Mouse (Mus musculus): ENCODE measurements around the gene Snai1. TPM values are rescaled to one million over a fixed set of nuclear protein-coding genes. Genes with fewer than 3 reads are reported as not detected.

The Snai1 gene
- polyA plus RNA-seq, 1 experiment from 2014 or later: 17.4 TPM

GRCm38 (mm10) chr2:167512365-167512764 is 25.6 kb upstream of the Snai1 start:
- Histone ChIP-seq H3K36me3 (ENCODE audit: control insufficient read depth, insufficient read depth, low read length) (peaks cover 100% of the 10 kb centered on the region), H3K9me3 (ENCODE audit: control insufficient read depth, low read length) (no peaks in the 10 kb centered on the region), H3K9ac (ENCODE audit: low read length) (no peak overlapping the region), H3K4me3 (ENCODE audit: low read depth, low read length) (no peak overlapping the region), H3K4me1 (replicated peaks; ENCODE audit: control insufficient read depth, insufficient read depth, low read length) (no peaks in the 10 kb centered on the region), H3K4me2 (ENCODE audit: low read length) (no peak overlapping the region), H3K27me3 (replicated peaks; ENCODE audit: control insufficient read depth, insufficient read depth, low read length) (no peaks in the 10 kb centered on the region), H3K27ac (ENCODE audit: low read depth) (no peak overlapping the region)
- ATAC-seq (replicated peaks; ENCODE audit: low FRiP score, low TSS enrichment, low read depth) (no peak), DNase-seq (ENCODE audit: low spot score) (no peak)
- 95% methylated on average over 9 of the region's 9 CpGs for WGBS

GRCm38 (mm10) chr2:167512970-167513369 is 25.0 kb upstream of the Snai1 start:
- no peak for ATAC-seq (replicated peaks; ENCODE audit: low FRiP score, low TSS enrichment, low read depth)
- Histone ChIP-seq H3K4me3 (ENCODE audit: low read depth, low read length) (no peak overlapping the region), H3K4me1 (replicated peaks; ENCODE audit: control insufficient read depth, insufficient read depth, low read length) (no peaks in the 10 kb centered on the region), H3K4me2 (ENCODE audit: low read length) (no peak overlapping the region), H3K27me3 (replicated peaks; ENCODE audit: control insufficient read depth, insufficient read depth, low read length) (no peaks in the 10 kb centered on the region), H3K9ac (ENCODE audit: low read length) (no peak overlapping the region), H3K27ac (ENCODE audit: low read depth) (no peak overlapping the region), H3K9me3 (ENCODE audit: control insufficient read depth, low read length) (no peaks in the 10 kb centered on the region), H3K36me3 (ENCODE audit: control insufficient read depth, insufficient read depth, low read length) (peaks cover 100% of the 10 kb centered on the region)
- WGBS: 97% methylated on average over 5 of the region's 5 CpGs
- DNase-seq (ENCODE audit: low spot score): no peak

- Histone ChIP-seq H3K9ac (ENCODE audit: low read length) (no peak overlapping the region), H3K4me2 (ENCODE audit: low read length) (no peak overlapping the region), H3K36me3 (ENCODE audit: control insufficient read depth, insufficient read depth, low read length) (peaks cover 90% of the 10 kb centered on the region), H3K9me3 (ENCODE audit: control insufficient read depth, low read length) (no peaks in the 10 kb centered on the region), H3K4me3 (ENCODE audit: low read depth, low read length) (no peak overlapping the region), H3K27me3 (replicated peaks; ENCODE audit: control insufficient read depth, insufficient read depth, low read length) (no peaks in the 10 kb centered on the region), H3K4me1 (replicated peaks; ENCODE audit: control insufficient read depth, insufficient read depth, low read length) (no peaks in the 10 kb centered on the region), H3K27ac (ENCODE audit: low read depth) (no peak overlapping the region)
- ATAC-seq (replicated peaks; ENCODE audit: low FRiP score, low TSS enrichment, low read depth) (no peak), DNase-seq (ENCODE audit: low spot score) (no peak)
- 94% methylated on average over 4 of the region's 4 CpGs for WGBS
Observed at GRCm38 (mm10) chr2:167514641-167515040, 23.4 kb upstream of the Snai1 start.

- WGBS: 89% methylated on average over 5 of the region's 5 CpGs
- H3K4me2 ChIP-seq (ENCODE audit: low read length): no peak overlapping the region
- peaks cover 80% of the 10 kb centered on the region for H3K36me3 ChIP-seq (ENCODE audit: control insufficient read depth, insufficient read depth, low read length)
- no peaks in the 10 kb centered on the region for H3K27me3 ChIP-seq (replicated peaks; ENCODE audit: control insufficient read depth, insufficient read depth, low read length)
- H3K4me1 ChIP-seq (replicated peaks; ENCODE audit: control insufficient read depth, insufficient read depth, low read length): no peaks in the 10 kb centered on the region
- no peak overlapping the region for H3K4me3 ChIP-seq (ENCODE audit: low read depth, low read length)
- no peak for ATAC-seq (replicated peaks; ENCODE audit: low FRiP score, low TSS enrichment, low read depth)
- no peak overlapping the region for H3K27ac ChIP-seq (ENCODE audit: low read depth)
- H3K9ac ChIP-seq (ENCODE audit: low read length): no peak overlapping the region
- no peaks in the 10 kb centered on the region for H3K9me3 ChIP-seq (ENCODE audit: control insufficient read depth, low read length)
- no peak for DNase-seq (ENCODE audit: low spot score)
Observed at GRCm38 (mm10) chr2:167515688-167516087, 22.3 kb upstream of the Snai1 start.

GRCm38 (mm10) chr2:167519606-167520252 is 18.3 kb upstream of the Snai1 start:
- no peak for ATAC-seq (replicated peaks; ENCODE audit: low FRiP score, low TSS enrichment, low read depth)
- Histone ChIP-seq H3K36me3 (ENCODE audit: control insufficient read depth, insufficient read depth, low read length) (peaks cover 39% of the 10 kb centered on the region), H3K9ac (ENCODE audit: low read length) (no peak overlapping the region), H3K27me3 (replicated peaks; ENCODE audit: control insufficient read depth, insufficient read depth, low read length) (no peaks in the 10 kb centered on the region), H3K4me1 (replicated peaks; ENCODE audit: control insufficient read depth, insufficient read depth, low read length) (no peaks in the 10 kb centered on the region), H3K27ac (ENCODE audit: low read depth) (no peak overlapping the region), H3K9me3 (ENCODE audit: control insufficient read depth, low read length) (no peaks in the 10 kb centered on the region), H3K4me3 (ENCODE audit: low read depth, low read length) (no peak overlapping the region), H3K4me2 (ENCODE audit: low read length) (no peak overlapping the region)
- DNase-seq (ENCODE audit: low spot score): no peak
- 76% methylated on average over 5 of the region's 5 CpGs for WGBS

- no peak overlapping the region for H3K4me2 ChIP-seq (ENCODE audit: low read length)
- no peak overlapping the region for H3K4me3 ChIP-seq (ENCODE audit: low read depth, low read length)
- H3K9ac ChIP-seq (ENCODE audit: low read length): no peak overlapping the region
- 8% methylated on average over 5 of the region's 5 CpGs for WGBS
- no peaks in the 10 kb centered on the region for H3K36me3 ChIP-seq (ENCODE audit: control insufficient read depth, insufficient read depth, low read length)
- no peaks in the 10 kb centered on the region for H3K9me3 ChIP-seq (ENCODE audit: control insufficient read depth, low read length)
- no peaks in the 10 kb centered on the region for H3K27me3 ChIP-seq (replicated peaks; ENCODE audit: control insufficient read depth, insufficient read depth, low read length)
- H3K4me1 ChIP-seq (replicated peaks; ENCODE audit: control insufficient read depth, insufficient read depth, low read length): no peaks in the 10 kb centered on the region
- DNase-seq (ENCODE audit: low spot score) (no peak), ATAC-seq (replicated peaks; ENCODE audit: low FRiP score, low TSS enrichment, low read depth) (no peak)
- no peak overlapping the region for H3K27ac ChIP-seq (ENCODE audit: low read depth)
Observed at GRCm38 (mm10) chr2:167528278-167528677, 9.7 kb upstream of the Snai1 start.

- DNase-seq (ENCODE audit: low spot score): no peak
- Histone ChIP-seq H3K4me1 (replicated peaks; ENCODE audit: control insufficient read depth, insufficient read depth, low read length) (no peaks in the 10 kb centered on the region), H3K27me3 (replicated peaks; ENCODE audit: control insufficient read depth, insufficient read depth, low read length) (no peaks in the 10 kb centered on the region), H3K9ac (ENCODE audit: low read length) (no peak overlapping the region), H3K4me3 (ENCODE audit: low read depth, low read length) (no peak overlapping the region), H3K36me3 (ENCODE audit: control insufficient read depth, insufficient read depth, low read length) (no peaks in the 10 kb centered on the region), H3K9me3 (ENCODE audit: control insufficient read depth, low read length) (no peaks in the 10 kb centered on the region), H3K4me2 (ENCODE audit: low read length) (no peak overlapping the region), H3K27ac (ENCODE audit: low read depth) (no peak overlapping the region)
- no peak for ATAC-seq (replicated peaks; ENCODE audit: low FRiP score, low TSS enrichment, low read depth)
- WGBS: 45% methylated on average over 5 of the region's 5 CpGs
Observed at GRCm38 (mm10) chr2:167529935-167530513, 8.0 kb upstream of the Snai1 start.

- Histone ChIP-seq H3K4me3 (ENCODE audit: low read depth, low read length) (no peak overlapping the region), H3K4me1 (replicated peaks; ENCODE audit: control insufficient read depth, insufficient read depth, low read length) (no peaks in the 10 kb centered on the region), H3K9ac (ENCODE audit: low read length) (no peak overlapping the region), H3K4me2 (ENCODE audit: low read length) (no peak overlapping the region), H3K27me3 (replicated peaks; ENCODE audit: control insufficient read depth, insufficient read depth, low read length) (no peaks in the 10 kb centered on the region), H3K36me3 (ENCODE audit: control insufficient read depth, insufficient read depth, low read length) (no peaks in the 10 kb centered on the region), H3K27ac (ENCODE audit: low read depth) (no peak overlapping the region), H3K9me3 (ENCODE audit: control insufficient read depth, low read length) (no peaks in the 10 kb centered on the region)
- DNase-seq (ENCODE audit: low spot score) (no peak), ATAC-seq (replicated peaks; ENCODE audit: low FRiP score, low TSS enrichment, low read depth) (no peak)
- WGBS: 68% methylated on average over 4 of the region's 4 CpGs
Observed at GRCm38 (mm10) chr2:167530536-167530935, 7.5 kb upstream of the Snai1 start.

- 17% methylated on average over 13 of the region's 13 CpGs for WGBS
Observed at GRCm38 (mm10) chr2:167532131-167532530, 5.9 kb upstream of the Snai1 start.

More at GRCm38 (mm10) chr2:167532131-167532530, 5.9 kb upstream of the Snai1 start:
- H3K36me3 ChIP-seq (ENCODE audit: control insufficient read depth, insufficient read depth, low read length): no peaks in the 10 kb centered on the region
- no peak overlapping the region for H3K9ac ChIP-seq (ENCODE audit: low read length)
- DNase-seq (ENCODE audit: low spot score) (peak; percentile 78), ATAC-seq (replicated peaks; ENCODE audit: low FRiP score, low TSS enrichment, low read depth) (no peak)
- no peaks in the 10 kb centered on the region for H3K4me1 ChIP-seq (replicated peaks; ENCODE audit: control insufficient read depth, insufficient read depth, low read length)
- peaks cover 9% of the 10 kb centered on the region for H3K27me3 ChIP-seq (replicated peaks; ENCODE audit: control insufficient read depth, insufficient read depth, low read length)
- H3K27ac ChIP-seq (ENCODE audit: low read depth): no peak overlapping the region
- no peak overlapping the region for H3K4me2 ChIP-seq (ENCODE audit: low read length)
- H3K9me3 ChIP-seq (ENCODE audit: control insufficient read depth, low read length): no peaks in the 10 kb centered on the region
- no peak overlapping the region for H3K4me3 ChIP-seq (ENCODE audit: low read depth, low read length)
